In genomic region chr3:99970766-99971165, GRCm38 (mm10) we compare ENCODE assay signal across 18 mouse cellular contexts.
DNase-seq lines count a peak whose midpoint lies in the region; ATAC-seq and TF ChIP-seq lines count a peak whose summit lies in the region.
"Had no signal": no experiment of that assay in that cellular context is flagged by ENCODE, and none has a peak within 500 bp of the region (broad histone marks: within the 10 kb centered on the region; RNA-seq: fewer than 3 reads in every experiment).

No protein-coding gene starts in this region.

- no peak overlapping the region for H3K4me3 ChIP-seq in intestine, embryonic 16.5 days (ENCODE audit: low read length)
- H3K4me3 ChIP-seq in intestine, postnatal 0 days (ENCODE audit: low read depth, low read length): no peak overlapping the region
- no peak overlapping the region for H3K4me3 ChIP-seq in lung, embryonic 14.5 days (ENCODE audit: low read depth, low read length)
- H3K4me3 ChIP-seq in limb, embryonic 14.5 days (replicated peaks; ENCODE audit: low read length): no peak overlapping the region
- H3K4me3 ChIP-seq: embryonic facial prominence, embryonic 13.5 days; heart, embryonic 15.5 days; limb, embryonic 12.5 days; midbrain, embryonic 12.5 days; myocyte had no signal

- no peaks in the 10 kb centered on the region for H3K4me1 ChIP-seq in intestine, embryonic 16.5 days (ENCODE audit: control insufficient read depth, insufficient read depth, low read length)
- no peaks in the 10 kb centered on the region for H3K4me1 ChIP-seq in intestine, postnatal 0 days (replicated peaks; ENCODE audit: control insufficient read depth, insufficient read depth, low read length)
- H3K4me1 ChIP-seq in lung, embryonic 14.5 days (ENCODE audit: insufficient read depth): no peaks in the 10 kb centered on the region
- H3K4me1 ChIP-seq in limb, embryonic 14.5 days (ENCODE audit: control insufficient read depth, insufficient read depth, low read length): peaks cover 8% of the 10 kb centered on the region
- H3K4me1 ChIP-seq: heart, embryonic 15.5 days; midbrain, embryonic 12.5 days had no signal

- DNase-seq in cerebellum, postnatal 14 days: peak; percentile 47 to 49
- DNase-seq in cerebellum, adult 9-10 months: no peak
- DNase-seq in lung, embryonic 14.5 days: peak; percentile 82
- DNase-seq in lung, postnatal 36 days: no peak
- DNase-seq in limb, embryonic 14.5 days (ENCODE audit: low spot score): peak; percentile 40
- DNase-seq: adrenal gland, postnatal 14 days; gastrocnemius, postnatal 10 days; heart, adult 18-20 months; thymus, postnatal 25 days had no signal

- peak overlapping the region; percentile 4; the same call in 1 of the 2 replicates for H3K27ac ChIP-seq in intestine, embryonic 16.5 days (ENCODE audit: low read length)
- H3K27ac ChIP-seq in intestine, postnatal 0 days (ENCODE audit: low read depth, low read length): no peak overlapping the region
- no peak overlapping the region for H3K27ac ChIP-seq in lung, embryonic 14.5 days (ENCODE audit: low read depth)
- no peak overlapping the region for H3K27ac ChIP-seq in limb, embryonic 14.5 days (replicated peaks; ENCODE audit: low read depth, low read length)
- H3K27ac ChIP-seq: embryonic facial prominence, embryonic 13.5 days; heart, embryonic 15.5 days; limb, embryonic 12.5 days; midbrain, embryonic 12.5 days had no signal

- H3K9me3 ChIP-seq in intestine, embryonic 16.5 days (ENCODE audit: control insufficient read depth, low read length): no peaks in the 10 kb centered on the region
- H3K9me3 ChIP-seq in intestine, postnatal 0 days (ENCODE audit: control insufficient read depth): no peaks in the 10 kb centered on the region
- H3K9me3 ChIP-seq in lung, embryonic 14.5 days (ENCODE audit: low read depth, low read length): no peaks in the 10 kb centered on the region
- no peaks in the 10 kb centered on the region for H3K9me3 ChIP-seq in limb, embryonic 14.5 days (ENCODE audit: control insufficient read depth, low read length)
- H3K9me3 ChIP-seq: embryonic facial prominence, embryonic 13.5 days; heart, embryonic 15.5 days; limb, embryonic 12.5 days; midbrain, embryonic 12.5 days had no signal

- ATAC-seq in intestine, embryonic 16.5 days: no peak
- ATAC-seq in intestine, postnatal 0 days: no peak
- ATAC-seq in lung, embryonic 14.5 days (ENCODE audit: insufficient read depth): no peak
- ATAC-seq in limb, embryonic 14.5 days (ENCODE audit: low FRiP score, low read depth): no peak
- ATAC-seq: activated CD4-positive, CD25-positive, alpha-beta regulatory T cell, adult 4 months; inflammation-experienced regulatory T-cells, adult 6 months had no signal

- no peaks in the 10 kb centered on the region for H3K27me3 ChIP-seq in intestine, embryonic 16.5 days (replicated peaks; ENCODE audit: control insufficient read depth, insufficient read depth, low read length)
- no peaks in the 10 kb centered on the region for H3K27me3 ChIP-seq in intestine, postnatal 0 days (replicated peaks; ENCODE audit: control insufficient read depth, insufficient read depth, low read length)
- H3K27me3 ChIP-seq in lung, embryonic 14.5 days (ENCODE audit: insufficient read depth, low read length): no peaks in the 10 kb centered on the region
- peaks cover 6% of the 10 kb centered on the region; the same call in 1 of the 2 replicates for H3K27me3 ChIP-seq in limb, embryonic 14.5 days (ENCODE audit: control insufficient read depth, insufficient read depth, low read length)
- H3K27me3 ChIP-seq: embryonic facial prominence, embryonic 13.5 days; heart, embryonic 15.5 days; midbrain, embryonic 12.5 days had no signal

- no peak for TF ChIP-seq POLR2A in limb, embryonic 14.5 days (IDR thresholded peaks at IDR 0.05; ENCODE audit: borderline replicate concordance, extremely low read depth, insufficient read depth, insufficient read length)

- H3K9ac ChIP-seq in intestine, embryonic 16.5 days (ENCODE audit: low read depth, low read length): no peak overlapping the region
- H3K9ac ChIP-seq in intestine, postnatal 0 days (ENCODE audit: low read depth, low read length): no peak overlapping the region
- H3K9ac ChIP-seq in lung, embryonic 14.5 days: no peak overlapping the region
- no peak overlapping the region for H3K9ac ChIP-seq in limb, embryonic 14.5 days (ENCODE audit: low read depth, low read length, severe bottlenecking)
- H3K9ac ChIP-seq: embryonic facial prominence, embryonic 13.5 days; heart, embryonic 15.5 days; limb, embryonic 12.5 days; midbrain, embryonic 12.5 days had no signal

- no peak overlapping the region for H3K4me2 ChIP-seq in intestine, embryonic 16.5 days (ENCODE audit: low read depth, low read length)
- H3K4me2 ChIP-seq in intestine, postnatal 0 days (replicated peaks; ENCODE audit: low read depth): no peak overlapping the region
- H3K4me2 ChIP-seq in lung, embryonic 14.5 days: no peak overlapping the region
- no peak overlapping the region for H3K4me2 ChIP-seq in limb, embryonic 14.5 days (replicated peaks; ENCODE audit: low read depth, low read length, severe bottlenecking)
- H3K4me2 ChIP-seq: embryonic facial prominence, embryonic 13.5 days; heart, embryonic 15.5 days; limb, embryonic 12.5 days; midbrain, embryonic 12.5 days had no signal

- no peak for TF ChIP-seq CTCF in intestine, postnatal 0 days (IDR thresholded peaks at IDR 0.05; ENCODE audit: low read depth)
- no peak for TF ChIP-seq CTCF in lung, embryonic 14.5 days (IDR thresholded peaks at IDR 0.05; ENCODE audit: low read depth)

- 36% methylated on average over 5 of the region's 5 CpGs for WGBS in intestine, embryonic 16.5 days
- WGBS in intestine, postnatal 0 days: 52% methylated on average over 5 of the region's 5 CpGs
- 34% methylated on average over 5 of the region's 5 CpGs for WGBS in lung, embryonic 14.5 days
- 31% methylated on average over 5 of the region's 5 CpGs for WGBS in limb, embryonic 14.5 days

- no peaks in the 10 kb centered on the region for H3K36me3 ChIP-seq in intestine, embryonic 16.5 days (ENCODE audit: control insufficient read depth, insufficient read depth, low read length)
- H3K36me3 ChIP-seq in intestine, postnatal 0 days (ENCODE audit: control insufficient read depth, insufficient read depth): no peaks in the 10 kb centered on the region
- no peaks in the 10 kb centered on the region for H3K36me3 ChIP-seq in lung, embryonic 14.5 days (ENCODE audit: insufficient read depth)
- no peaks in the 10 kb centered on the region for H3K36me3 ChIP-seq in limb, embryonic 14.5 days (ENCODE audit: control insufficient read depth, insufficient read depth, low read length)
- H3K36me3 ChIP-seq: embryonic facial prominence, embryonic 13.5 days; heart, embryonic 15.5 days; limb, embryonic 12.5 days; midbrain, embryonic 12.5 days had no signal

Comparison
In these comparisons a context has a peak if more than half of its experiments do, and no peak if none do; other contexts are left out.
1. DNase-seq: peak in cerebellum, postnatal 14 days (2 of 2), lung, embryonic 14.5 days (single experiment) and limb, embryonic 14.5 days (single experiment); none in cerebellum, adult 9-10 months (single experiment) and lung, postnatal 36 days (single experiment).